Mouse (Mus musculus) heart, embryonic 14.5 days (tissue): ENCODE data around the gene Idua. TPM values are rescaled to one million over a fixed set of nuclear protein-coding genes. Genes with fewer than 3 reads are reported as not detected.

Experiments
- ATAC-seq: fragments of 200-750 bp; cut with Nextera tagmentation; 2 replicates; pipeline ENCODE4 v1.8.0; 2017; ENCODE audit warnings: low read depth, moderate TSS enrichment; ENCODE audit not compliant: insufficient number of reproducible peaks, insufficient read depth, low FRiP score
- H3K27ac ChIP-seq, 2 experiments: fragments of 200-500 bp in 1 of 2; fragments of 300-500 bp in 1 of 2; sonication (generic) in 1 of 2; replicated peaks in 1 of 2; 2 replicates each; pipeline ENCODE4 v1.5.1; 2012 to 2014; ENCODE audit warnings: low read depth in 2 of 2, low read length in 2 of 2, control low read depth in 1 of 2, mild to moderate bottlenecking in 1 of 2, mixed read lengths in 1 of 2; ENCODE audit not compliant: control insufficient read depth in 1 of 2, insufficient read depth in 1 of 2
- H3K27me3 ChIP-seq: fragments of 300-500 bp; sonication (generic); 2 replicates; pipeline ENCODE4 v1.6.1; 2014; ENCODE audit warnings: mild to moderate bottlenecking, low read length, control low read depth; ENCODE audit not compliant: control insufficient read depth, insufficient read depth
- H3K36me3 ChIP-seq: fragments of 300-500 bp; sonication (generic); 2 replicates; pipeline ENCODE4 v1.6.1; 2014; ENCODE audit warnings: mild to moderate bottlenecking, control low read depth, low read length, mixed read lengths; ENCODE audit not compliant: control insufficient read depth, insufficient read depth
- H3K4me1 ChIP-seq, 2 experiments: fragments of 200-500 bp in 1 of 2; fragments of 300-500 bp in 1 of 2; sonication (generic) in 1 of 2; 2 replicates each; pipeline ENCODE4 v1.6.1; 2012 to 2014; ENCODE audit warnings: low read length in 2 of 2, control low read depth in 1 of 2, mixed read lengths in 1 of 2; ENCODE audit not compliant: control insufficient read depth in 2 of 2, insufficient read depth in 2 of 2
- H3K4me2 ChIP-seq: fragments of 300-500 bp; sonication (generic); 2 replicates; pipeline ENCODE4 v1.6.1; 2014; ENCODE audit warnings: mild to moderate bottlenecking, low read length
- H3K4me3 ChIP-seq, 2 experiments: fragments of 200-500 bp in 1 of 2; fragments of 300-500 bp in 1 of 2; sonication (generic) in 1 of 2; 2 replicates each; pipeline ENCODE4 v1.5.1; 2012 to 2014; ENCODE audit warnings: low read length in 2 of 2, mild to moderate bottlenecking in 2 of 2, control low read depth in 1 of 2, low read depth in 1 of 2, moderate library complexity in 1 of 2; ENCODE audit not compliant: control insufficient read depth in 1 of 2, insufficient read depth in 1 of 2
- H3K9ac ChIP-seq: fragments of 300-500 bp; sonication (generic); 2 replicates; pipeline ENCODE4 v1.6.1; 2014; ENCODE audit warnings: mild to moderate bottlenecking, low read length
- H3K9me3 ChIP-seq: fragments of 300-500 bp; sonication (generic); 2 replicates; pipeline ENCODE4 v1.6.1; 2016; ENCODE audit warnings: low read length, control low read depth; ENCODE audit not compliant: control insufficient read depth
- WGBS: fragments of 180-500 bp; shearing (Covaris S2); extraction: QIAGEN DNeasy Blood & Tissue Kit; methylation state at CpG from one replicate; pipeline ENCODE4 v1.1.7; 2014; 5-methylcytosine and 5-hydroxymethylcytosine counted together
- polyA plus RNA-seq: library from polyadenylated mRNA; unstranded; fragments of >200 nt; fragmentation: Nextera tagmentation; extraction: Ambion mirVana; gene quantifications from 2 replicates; pipeline ENCODE4 v1.2.1, GENCODE M21; 2014

The Idua gene
- polyA plus RNA-seq, 1 experiment from 2014 or later, result 14.9 TPM

- no peak overlapping the region for H3K4me2 ChIP-seq
- H3K4me1 ChIP-seq, result peaks cover 2 to 16% of the 10 kb centered on the region in 2 experiments; a peak in 2 of 4 replicates
- 0 out of 2 replicates have a peak, but pooled peaks cover 7% of the 10 kb centered on the region for H3K27me3 ChIP-seq
- no peak overlapping the region for H3K27ac ChIP-seq
- 82% methylated on average over 2 of the region's 2 CpGs for WGBS
- no peaks in the 10 kb centered on the region for H3K9me3 ChIP-seq
- no peak for ATAC-seq
- no peak overlapping the region for H3K4me3 ChIP-seq
- H3K36me3 ChIP-seq, result peaks cover 13% of the 10 kb centered on the region
- H3K9ac ChIP-seq, result no peak overlapping the region
These were observed 7.2 kb downstream of the Idua start for GRCm38 (mm10) chr5:108667370-108667769.

GRCm38 (mm10) chr5:108668387-108668932 lies 8.3 kb downstream of the Idua start:
- peaks cover 17% of the 10 kb centered on the region for H3K36me3 ChIP-seq
- H3K4me1 ChIP-seq, result peaks cover 2 to 16% of the 10 kb centered on the region in 2 experiments; a peak in 2 of 4 replicates
- peak overlapping the region; percentile 88 for H3K9ac ChIP-seq
- H3K9me3 ChIP-seq, result no peaks in the 10 kb centered on the region
- peak overlapping the region; percentile 63 to 77 for H3K4me3 ChIP-seq
- H3K27me3 ChIP-seq, result 0 out of 2 replicates have a peak, but pooled peaks cover 7% of the 10 kb centered on the region
- H3K27ac ChIP-seq, result peak overlapping the region; percentile 88 to 96
- no peak for ATAC-seq
- H3K4me2 ChIP-seq, result peak overlapping the region; percentile 89
- WGBS, result 9% methylated on average over 3 of the region's 3 CpGs

- H3K27ac ChIP-seq, result peak within 1 kb of the TSS; percentile 88 to 96
- H3K27me3 ChIP-seq, result 0 out of 2 replicates have a peak, but pooled peaks cover 7% of the 10 kb centered on the region
- peaks cover 2 to 16% of the 10 kb centered on the region in 2 experiments; a peak in 2 of 4 replicates for H3K4me1 ChIP-seq
- WGBS, result 5% methylated on average over 43 of the region's 43 CpGs
- H3K9ac ChIP-seq, result peak within 1 kb of the TSS; percentile 88
- H3K4me3 ChIP-seq, result peak within 1 kb of the TSS; percentile 63 to 77
- H3K9me3 ChIP-seq, result no peaks in the 10 kb centered on the region
- peak; percentile 82 for ATAC-seq
- peaks cover 17% of the 10 kb centered on the region for H3K36me3 ChIP-seq
- H3K4me2 ChIP-seq, result peak within 1 kb of the TSS; percentile 89
These were observed 9.1 kb downstream of the Idua start, which contains the start of gene Dgkq for GRCm38 (mm10) chr5:108668977-108669936. Dgkq (minus strand) TSS chr5:108669672.

GRCm38 (mm10) chr5:108669986-108670385 lies 9.9 kb downstream of the Idua start:
- H3K4me2 ChIP-seq, result peak overlapping the region; percentile 89
- no peak for ATAC-seq
- H3K9me3 ChIP-seq, result no peaks in the 10 kb centered on the region
- peak overlapping the region; percentile 88 for H3K9ac ChIP-seq
- WGBS, result 75% methylated on average over 9 of the region's 9 CpGs
- peak overlapping the region; percentile 63 to 77; a peak in 3 of 4 replicates for H3K4me3 ChIP-seq
- peaks cover 17% of the 10 kb centered on the region for H3K36me3 ChIP-seq
- no peaks in the 10 kb centered on the region for H3K27me3 ChIP-seq
- H3K27ac ChIP-seq, result peak overlapping the region in 1 of 2 experiments; percentile 88; a peak in 1 of 4 replicates
- peaks cover 2 to 16% of the 10 kb centered on the region in 2 experiments; a peak in 2 of 4 replicates for H3K4me1 ChIP-seq

- Histone ChIP-seq H3K27ac (no peak overlapping the region), H3K4me2 (peak overlapping the region; percentile 89; the same call in 1 of the 2 replicates)
- no peak for ATAC-seq
These were observed 10.7 kb downstream of the Idua start for GRCm38 (mm10) chr5:108670785-108671184.

GRCm38 (mm10) chr5:108671757-108672156 lies 11.6 kb downstream of the Idua start:
- no peaks in the 10 kb centered on the region for H3K27me3 ChIP-seq
- H3K9me3 ChIP-seq, result no peaks in the 10 kb centered on the region
- ATAC-seq, result no peak
- no peak overlapping the region for H3K4me2 ChIP-seq
- 89% methylated on average over 12 of the region's 12 CpGs for WGBS
- peaks cover 17% of the 10 kb centered on the region for H3K36me3 ChIP-seq
- H3K4me3 ChIP-seq, result no peak overlapping the region
- H3K4me1 ChIP-seq, result peaks cover 2 to 21% of the 10 kb centered on the region in 2 experiments; a peak in 2 of 4 replicates
- H3K27ac ChIP-seq, result no peak overlapping the region
- H3K9ac ChIP-seq, result no peak overlapping the region

More at GRCm38 (mm10) chr5:108670785-108671184, 10.7 kb downstream of the Idua start:
- Histone ChIP-seq H3K4me1 (peaks cover 2 to 16% of the 10 kb centered on the region in 2 experiments; a peak in 2 of 4 replicates), H3K9me3 (no peaks in the 10 kb centered on the region), H3K9ac (no peak overlapping the region), H3K4me3 (no peak overlapping the region), H3K27me3 (no peaks in the 10 kb centered on the region), H3K36me3 (peaks cover 17% of the 10 kb centered on the region)

GRCm38 (mm10) chr5:108674624-108675023 lies 14.5 kb downstream of the Idua start:
- H3K27me3 ChIP-seq, result no peaks in the 10 kb centered on the region
- H3K27ac ChIP-seq, result no peak overlapping the region
- WGBS, result 76% methylated on average over 2 of the region's 2 CpGs
- peaks cover 9 to 27% of the 10 kb centered on the region in 2 experiments; a peak in 3 of 4 replicates for H3K4me1 ChIP-seq
- no peak overlapping the region for H3K9ac ChIP-seq
- H3K36me3 ChIP-seq, result peaks cover 17% of the 10 kb centered on the region
- ATAC-seq, result no peak
- H3K4me3 ChIP-seq, result no peak overlapping the region
- H3K9me3 ChIP-seq, result no peaks in the 10 kb centered on the region
- H3K4me2 ChIP-seq, result no peak overlapping the region
